Mouse (Mus musculus): ENCODE data around the gene Nop56. TPM values are rescaled to one million over a fixed set of nuclear protein-coding genes. Genes with fewer than 3 reads are reported as not detected.

Gene Nop56
- polyA plus RNA-seq, 1 experiment from 2014 or later = 276 TPM

GRCm38 (mm10) chr2:130280224-130280623 is 6.0 kb downstream of the Nop56 start:
- Histone ChIP-seq H3K9me3 (no peaks in the 10 kb centered on the region), H3K4me2 (replicated peaks) (no peak overlapping the region), H3K27me3 (replicated peaks) (no peaks in the 10 kb centered on the region), H3K4me3 (replicated peaks) (no peak overlapping the region), H3K27ac (no peak overlapping the region), H3K9ac (no peak overlapping the region), H3K4me1 (replicated peaks) (peaks cover 21% of the 10 kb centered on the region), H3K36me3 (peaks cover 43% of the 10 kb centered on the region)
- no peak for ATAC-seq
- 52% methylated on average over 7 of the region's 7 CpGs for WGBS

- no peak overlapping the region for H3K27ac ChIP-seq
- H3K27me3 ChIP-seq (replicated peaks) = no peaks in the 10 kb centered on the region
- WGBS = 66% methylated on average over 4 of the region's 4 CpGs
- H3K4me2 ChIP-seq (replicated peaks) = no peak overlapping the region
- H3K36me3 ChIP-seq = peaks cover 39% of the 10 kb centered on the region
- H3K4me1 ChIP-seq (replicated peaks) = peaks cover 17% of the 10 kb centered on the region
- H3K9me3 ChIP-seq = no peaks in the 10 kb centered on the region
- H3K9ac ChIP-seq = no peak overlapping the region
- no peak for ATAC-seq
- no peak overlapping the region for H3K4me3 ChIP-seq (replicated peaks)
Measured at GRCm38 (mm10) chr2:130280818-130281217, 6.6 kb downstream of the Nop56 start.

GRCm38 (mm10) chr2:130283854-130284654 is 9.8 kb downstream of the Nop56 start, which contains the start of gene Idh3b:
Idh3b (minus strand) TSS chr2:130284547.
- Histone ChIP-seq H3K4me2 (replicated peaks) (peak within 1 kb of the TSS; percentile 87), H3K4me3 (replicated peaks) (peak within 1 kb of the TSS; percentile 81), H3K36me3 (peaks cover 19% of the 10 kb centered on the region), H3K9ac (peak within 1 kb of the TSS; percentile 91), H3K4me1 (replicated peaks) (peaks cover 4% of the 10 kb centered on the region), H3K27me3 (replicated peaks) (no peaks in the 10 kb centered on the region), H3K9me3 (no peaks in the 10 kb centered on the region), H3K27ac (peak within 1 kb of the TSS; percentile 84)
- under 1% methylated on average over 51 of the region's 51 CpGs for WGBS
- peak; percentile 90 for ATAC-seq

- WGBS = 45% methylated on average over 4 of the region's 4 CpGs
- Histone ChIP-seq H3K9me3 (no peaks in the 10 kb centered on the region), H3K36me3 (no peaks in the 10 kb centered on the region), H3K4me1 (replicated peaks) (peaks cover 4% of the 10 kb centered on the region), H3K27me3 (replicated peaks) (no peaks in the 10 kb centered on the region), H3K4me3 (replicated peaks) (no peak overlapping the region), H3K9ac (no peak overlapping the region), H3K4me2 (replicated peaks) (no peak overlapping the region), H3K27ac (no peak overlapping the region)
- 0 out of 2 replicates have a peak, but pooled peaks have one; percentile 12 for ATAC-seq
Measured at GRCm38 (mm10) chr2:130289086-130289485, 14.9 kb downstream of the Nop56 start.

- ATAC-seq = no peak
Measured at GRCm38 (mm10) chr2:130291434-130291833, 17.2 kb downstream of the Nop56 start.

GRCm38 (mm10) chr2:130293009-130293408 is 18.8 kb downstream of the Nop56 start:
- Histone ChIP-seq H3K9me3 (no peaks in the 10 kb centered on the region), H3K4me3 (replicated peaks) (no peak overlapping the region), H3K9ac (no peak overlapping the region), H3K4me2 (replicated peaks) (0 out of 2 replicates have a peak overlapping the region, but pooled peaks have one; percentile 41), H3K4me1 (replicated peaks) (peaks cover 24% of the 10 kb centered on the region), H3K36me3 (no peaks in the 10 kb centered on the region), H3K27me3 (replicated peaks) (peaks cover 7% of the 10 kb centered on the region; the same call in 1 of the 2 replicates), H3K27ac (peak overlapping the region; percentile 13; the same call in 1 of the 2 replicates)
- WGBS = 49% methylated on average over 3 of the region's 3 CpGs
- ATAC-seq = no peak

More at GRCm38 (mm10) chr2:130291434-130291833, 17.2 kb downstream of the Nop56 start:
- Histone ChIP-seq H3K4me1 (replicated peaks) (peaks cover 18% of the 10 kb centered on the region), H3K4me2 (replicated peaks) (no peak overlapping the region), H3K36me3 (no peaks in the 10 kb centered on the region), H3K9ac (no peak overlapping the region), H3K27ac (no peak overlapping the region), H3K9me3 (no peaks in the 10 kb centered on the region), H3K4me3 (replicated peaks) (no peak overlapping the region), H3K27me3 (replicated peaks) (peaks cover 7% of the 10 kb centered on the region; the same call in 1 of the 2 replicates)
- WGBS = 4% methylated on average over 8 of the region's 8 CpGs

GRCm38 (mm10) chr2:130293486-130293885 is 19.3 kb downstream of the Nop56 start:
- Histone ChIP-seq H3K4me3 (replicated peaks) (no peak overlapping the region), H3K9me3 (no peaks in the 10 kb centered on the region), H3K27ac (peak overlapping the region; percentile 13; the same call in 1 of the 2 replicates), H3K36me3 (no peaks in the 10 kb centered on the region), H3K4me2 (replicated peaks) (peak overlapping the region; percentile 41), H3K27me3 (replicated peaks) (peaks cover 7% of the 10 kb centered on the region; the same call in 1 of the 2 replicates), H3K4me1 (replicated peaks) (peaks cover 24% of the 10 kb centered on the region), H3K9ac (no peak overlapping the region)
- ATAC-seq = peak; percentile 20; the same call in 1 of the 2 replicates
- 7% methylated on average over 4 of the region's 4 CpGs for WGBS

GRCm38 (mm10) chr2:130294218-130294935 is 20.1 kb downstream of the Nop56 start:
- Histone ChIP-seq H3K27me3 (replicated peaks) (peaks cover 7% of the 10 kb centered on the region; the same call in 1 of the 2 replicates), H3K4me1 (replicated peaks) (peaks cover 24% of the 10 kb centered on the region), H3K27ac (peak overlapping the region; percentile 65; the same call in 1 of the 2 replicates), H3K4me2 (replicated peaks) (peak overlapping the region; percentile 83), H3K36me3 (no peaks in the 10 kb centered on the region), H3K4me3 (replicated peaks) (peak overlapping the region; percentile 76), H3K9ac (peak overlapping the region; percentile 69), H3K9me3 (no peaks in the 10 kb centered on the region)
- 9% methylated on average over 20 of the region's 20 CpGs for WGBS
- peak; percentile 21; the same call in 1 of the 2 replicates for ATAC-seq

- Histone ChIP-seq H3K36me3 (no peaks in the 10 kb centered on the region), H3K27me3 (replicated peaks) (peaks cover 7% of the 10 kb centered on the region; the same call in 1 of the 2 replicates), H3K4me1 (replicated peaks) (peaks cover 24% of the 10 kb centered on the region), H3K4me3 (replicated peaks) (peak within 1 kb of the TSS; percentile 76), H3K9ac (peak within 1 kb of the TSS; percentile 69), H3K4me2 (replicated peaks) (peak within 1 kb of the TSS; percentile 83), H3K9me3 (no peaks in the 10 kb centered on the region), H3K27ac (peak within 1 kb of the TSS; percentile 65)
- under 1% methylated on average over 36 of the region's 39 CpGs for WGBS
- ATAC-seq = peak; percentile 87
Measured at GRCm38 (mm10) chr2:130294936-130295277, 20.7 kb downstream of the Nop56 start, which contains the start of gene Ebf4. Ebf4 (plus strand) TSS chr2:130295169.

GRCm38 (mm10) chr2:130295331-130296133 is 21.3 kb downstream of the Nop56 start:
- H3K27me3 ChIP-seq (replicated peaks) = peaks cover 7% of the 10 kb centered on the region; the same call in 1 of the 2 replicates
- H3K4me1 ChIP-seq (replicated peaks) = peaks cover 24% of the 10 kb centered on the region
- peak overlapping the region; percentile 65 for H3K27ac ChIP-seq
- peak overlapping the region; percentile 83 for H3K4me2 ChIP-seq (replicated peaks)
- H3K36me3 ChIP-seq = no peaks in the 10 kb centered on the region
- peak overlapping the region; percentile 76 for H3K4me3 ChIP-seq (replicated peaks)
- under 1% methylated on average over 81 of the region's 99 CpGs for WGBS
- no peaks in the 10 kb centered on the region for H3K9me3 ChIP-seq
- peak; percentile 65 for ATAC-seq
- peak overlapping the region; percentile 69 for H3K9ac ChIP-seq

GRCm38 (mm10) chr2:130296134-130296745 is 22.0 kb downstream of the Nop56 start:
- peak overlapping the region; percentile 65; the same call in 1 of the 2 replicates for H3K27ac ChIP-seq
- H3K9ac ChIP-seq = peak overlapping the region; percentile 69
- H3K4me3 ChIP-seq (replicated peaks) = peak overlapping the region; percentile 76
- peaks cover 24% of the 10 kb centered on the region for H3K4me1 ChIP-seq (replicated peaks)
- peak overlapping the region; percentile 83 for H3K4me2 ChIP-seq (replicated peaks)
- H3K27me3 ChIP-seq (replicated peaks) = peaks cover 7% of the 10 kb centered on the region; the same call in 1 of the 2 replicates
- H3K36me3 ChIP-seq = no peaks in the 10 kb centered on the region
- WGBS = 4% methylated on average over 20 of the region's 20 CpGs
- peak; percentile 13; the same call in 1 of the 2 replicates for ATAC-seq
- no peaks in the 10 kb centered on the region for H3K9me3 ChIP-seq

Measured in intestine, embryonic 15.5 days (tissue).